10 mouse cellular contexts compared by ENCODE assay signal in the genomic region with DNA sequence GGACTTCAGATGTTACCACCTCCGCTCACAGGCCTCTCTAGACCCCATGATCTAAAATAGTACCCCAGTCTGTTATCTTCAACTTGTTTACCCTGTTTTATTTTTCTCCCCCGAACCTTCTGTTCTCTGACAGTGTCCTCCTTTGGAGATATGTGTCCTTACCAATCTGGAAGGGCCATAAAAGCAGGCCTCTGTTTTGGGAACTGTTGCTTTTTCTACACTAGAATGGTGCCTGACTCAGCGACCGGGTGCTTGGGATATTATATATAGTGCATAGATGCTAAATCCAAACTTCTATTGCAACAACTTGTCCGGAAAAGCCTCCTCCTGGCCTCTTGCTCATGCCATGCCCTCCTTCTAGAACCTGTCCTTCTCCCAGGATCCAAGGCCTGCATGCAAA. TPM values are rescaled to one million over a fixed set of nuclear protein-coding genes. Genes with fewer than 3 reads are reported as not detected.
DNase-seq lines count a peak whose midpoint lies in the region; ATAC-seq and TF ChIP-seq lines count a peak whose summit lies in the region.
"Had no signal": no experiment of that assay in that cellular context is flagged by ENCODE, and none has a peak within 500 bp of the region (broad histone marks: within the 10 kb centered on the region; RNA-seq: fewer than 3 reads in every experiment).

No protein-coding gene starts in this region.

- no peak overlapping the region for H3K27ac ChIP-seq in heart, postnatal 0 days (ENCODE audit: low read depth)
- peak overlapping the region; percentile 53 for H3K27ac ChIP-seq in midbrain, embryonic 10.5 days (replicated peaks)
- no peak overlapping the region for H3K27ac ChIP-seq in midbrain, embryonic 16.5 days (ENCODE audit: low read length)
- no peak overlapping the region for H3K27ac ChIP-seq in intestine, embryonic 16.5 days (ENCODE audit: low read length)
- H3K27ac ChIP-seq in olfactory bulb, adult 2 months (ENCODE audit: insufficient read depth, low read depth, low read length): peak overlapping the region; percentile 95
- H3K27ac ChIP-seq in thymus, adult 2 months (ENCODE audit: control insufficient read depth, insufficient read depth, low read length): no peak overlapping the region

- TF ChIP-seq POLR2A in olfactory bulb, adult 2 months (IDR thresholded peaks at IDR 0.05; ENCODE audit: insufficient read depth, low read depth, low read length): no peak
- no peak for TF ChIP-seq POLR2A in thymus, adult 2 months (IDR thresholded peaks at IDR 0.05; ENCODE audit: control insufficient read depth, extremely low read depth, insufficient read depth, low read length, poor library complexity)

- peaks cover 85% of the 10 kb centered on the region for H3K4me1 ChIP-seq in heart, postnatal 0 days (ENCODE audit: control insufficient read depth, insufficient read depth)
- peaks cover 90% of the 10 kb centered on the region for H3K4me1 ChIP-seq in midbrain, embryonic 10.5 days
- peaks cover 3% of the 10 kb centered on the region; the same call in 1 of the 2 replicates for H3K4me1 ChIP-seq in midbrain, embryonic 16.5 days (ENCODE audit: control insufficient read depth, insufficient read depth, low read length)
- H3K4me1 ChIP-seq in intestine, embryonic 16.5 days (ENCODE audit: control insufficient read depth, insufficient read depth, low read length): peaks cover 69% of the 10 kb centered on the region
- H3K4me1 ChIP-seq in olfactory bulb, adult 2 months (ENCODE audit: control insufficient read depth, insufficient read depth, low read length): peaks cover 72% of the 10 kb centered on the region
- no peaks in the 10 kb centered on the region for H3K4me1 ChIP-seq in thymus, adult 2 months (replicated peaks; ENCODE audit: control insufficient read depth, insufficient read depth, low read length)

- TF ChIP-seq CTCF in heart, postnatal 0 days (IDR thresholded peaks at IDR 0.05; ENCODE audit: low read depth): no peak
- TF ChIP-seq CTCF in olfactory bulb, adult 2 months (IDR thresholded peaks at IDR 0.05; ENCODE audit: insufficient read depth, low read depth, low read length): no peak
- no peak for TF ChIP-seq CTCF in thymus, adult 2 months (IDR thresholded peaks at IDR 0.05; ENCODE audit: borderline replicate concordance, control insufficient read depth, extremely low read depth, insufficient read depth, low read length, poor library complexity)

- H3K9ac ChIP-seq in heart, postnatal 0 days (replicated peaks; ENCODE audit: low read depth, low read length): no peak overlapping the region
- no peak overlapping the region for H3K9ac ChIP-seq in midbrain, embryonic 16.5 days (ENCODE audit: low read depth, low read length)
- H3K9ac ChIP-seq in intestine, embryonic 16.5 days (ENCODE audit: low read depth, low read length): 0 out of 2 replicates have a peak overlapping the region, but pooled peaks have one; percentile 41

- H3K36me3 ChIP-seq in heart, postnatal 0 days (replicated peaks; ENCODE audit: control insufficient read depth, insufficient read depth, low read length): peaks cover 13% of the 10 kb centered on the region; the same call in 1 of the 2 replicates
- peaks cover 78% of the 10 kb centered on the region for H3K36me3 ChIP-seq in midbrain, embryonic 10.5 days
- H3K36me3 ChIP-seq in midbrain, embryonic 16.5 days (ENCODE audit: control insufficient read depth, insufficient read depth, low read length): no peaks in the 10 kb centered on the region
- no peaks in the 10 kb centered on the region for H3K36me3 ChIP-seq in intestine, embryonic 16.5 days (ENCODE audit: control insufficient read depth, insufficient read depth, low read length)
- H3K36me3 ChIP-seq in thymus, adult 2 months (ENCODE audit: control insufficient read depth, insufficient read depth, low read length): no peaks in the 10 kb centered on the region

- H3K4me3 ChIP-seq in heart, postnatal 0 days (ENCODE audit: low read depth, low read length): no peak overlapping the region
- peak overlapping the region; percentile 77 for H3K4me3 ChIP-seq in midbrain, embryonic 10.5 days
- H3K4me3 ChIP-seq in midbrain, embryonic 16.5 days (ENCODE audit: low read depth, low read length): no peak overlapping the region
- H3K4me3 ChIP-seq in intestine, embryonic 16.5 days (ENCODE audit: low read length): 0 out of 2 replicates have a peak overlapping the region, but pooled peaks have one; percentile 74
- H3K4me3 ChIP-seq in olfactory bulb, adult 2 months (ENCODE audit: insufficient read depth, low read depth, low read length): peak overlapping the region; percentile 23
- H3K4me3 ChIP-seq in thymus, adult 2 months (ENCODE audit: control insufficient read depth, insufficient read depth, low read length): no peak overlapping the region
- H3K4me3 ChIP-seq: erythroblast, embryonic 14.5 days had no signal

- ATAC-seq in heart, postnatal 0 days (ENCODE audit: insufficient read depth, low read depth): no peak
- no peak for ATAC-seq in midbrain, embryonic 16.5 days
- ATAC-seq in intestine, embryonic 16.5 days: no peak

- no peak for TF ChIP-seq EP300 in heart, postnatal 0 days (IDR thresholded peaks at IDR 0.05; ENCODE audit: low read depth)

- H3K4me2 ChIP-seq in heart, postnatal 0 days (ENCODE audit: low read depth, low read length): peak overlapping the region; percentile 69
- H3K4me2 ChIP-seq in midbrain, embryonic 16.5 days (ENCODE audit: low read length): no peak overlapping the region
- peak overlapping the region; percentile 87 for H3K4me2 ChIP-seq in intestine, embryonic 16.5 days (ENCODE audit: low read depth, low read length)

- WGBS in heart, postnatal 0 days: 64% methylated on average over 5 of the region's 5 CpGs
- 89% methylated on average over 5 of the region's 5 CpGs for WGBS in midbrain, embryonic 10.5 days
- WGBS in midbrain, embryonic 16.5 days: 86% methylated on average over 5 of the region's 5 CpGs
- WGBS in intestine, embryonic 16.5 days: 71% methylated on average over 5 of the region's 5 CpGs
- WGBS in olfactory bulb, adult 2 months: 50% methylated on average over 5 of the region's 5 CpGs
- 91% methylated on average over 5 of the region's 5 CpGs for WGBS in thymus, adult 2 months

- no peak for DNase-seq in heart, postnatal 0 days (ENCODE audit: low spot score)
- no peak for DNase-seq in heart, postnatal 10 days
- DNase-seq in midbrain, embryonic 10.5 days (ENCODE audit: low spot score): no peak
- DNase-seq in cerebellum, adult 11-12 months: no peak
- DNase-seq in thymus, adult 2 months: no peak
- DNase-seq: lung, adult 2 months had no signal

- H3K9me3 ChIP-seq in heart, postnatal 0 days (replicated peaks; ENCODE audit: control insufficient read depth, low read length): no peaks in the 10 kb centered on the region
- no peaks in the 10 kb centered on the region for H3K9me3 ChIP-seq in midbrain, embryonic 10.5 days (replicated peaks)
- no peaks in the 10 kb centered on the region for H3K9me3 ChIP-seq in midbrain, embryonic 16.5 days (replicated peaks; ENCODE audit: control insufficient read depth, low read length, poor library complexity, severe bottlenecking)
- H3K9me3 ChIP-seq in intestine, embryonic 16.5 days (ENCODE audit: control insufficient read depth, low read length): no peaks in the 10 kb centered on the region

- H3K27me3 ChIP-seq in heart, postnatal 0 days (ENCODE audit: control insufficient read depth, insufficient read depth, low read length): no peaks in the 10 kb centered on the region
- 0 out of 2 replicates have a peak, but pooled peaks cover 2% of the 10 kb centered on the region for H3K27me3 ChIP-seq in midbrain, embryonic 10.5 days (ENCODE audit: low read depth, poor library complexity, severe bottlenecking)
- H3K27me3 ChIP-seq in midbrain, embryonic 16.5 days (ENCODE audit: control insufficient read depth, insufficient read depth, low read depth, low read length): no peaks in the 10 kb centered on the region; the same call in 1 of the 2 replicates
- no peaks in the 10 kb centered on the region for H3K27me3 ChIP-seq in intestine, embryonic 16.5 days (replicated peaks; ENCODE audit: control insufficient read depth, insufficient read depth, low read length)
- no peaks in the 10 kb centered on the region for H3K27me3 ChIP-seq in thymus, adult 2 months (ENCODE audit: control insufficient read depth, insufficient read depth, low read length)

- intact Hi-C loops in heart, postnatal 10 days (cut with DNase I): no loop called here

RNA-seq across cellular contexts. Expression of a gene that starts 7.7 kb away (rescaled TPM):
- 28.4 and 42.3 TPM in 2 replicates for total RNA-seq in heart, postnatal 0 days (2014; rRNA removed; ENCODE audit: low replicate concordance)
- 2.6 and 2.8 TPM in 2 replicates for polyA plus RNA-seq in heart, postnatal 0 days (2015; fragmentation: Nextera tagmentation; extraction: Ambion mirVana)
- 10 to 100 TPM; 32.9 to 41.2 TPM for total RNA-seq in heart, postnatal 10 days (2021)
- polyA plus RNA-seq in midbrain, embryonic 10.5 days (2016; fragmentation: Nextera tagmentation; extraction: Ambion mirVana): 6.4 and 7.1 TPM in 2 replicates
- polyA plus RNA-seq in midbrain, embryonic 16.5 days (2015; fragmentation: Nextera tagmentation; extraction: Ambion mirVana): 13.8 and 17.6 TPM in 2 replicates
- 4.1 and 4.6 TPM in 2 replicates for polyA plus RNA-seq in intestine, embryonic 16.5 days (2015; fragmentation: Nextera tagmentation; extraction: Ambion mirVana)
- not detected in 2 replicates for polyA plus RNA-seq in olfactory bulb, adult 2 months (2012; ENCODE audit: insufficient read depth, insufficient read length, low replicate concordance, missing spikeins)
- polyA plus RNA-seq in thymus, adult 2 months (2012; rRNA removed): 8.1 and 11.1 TPM in 2 replicates

RNA-seq across cellular contexts. Expression of a gene that starts 50.2 kb away (rescaled TPM):
- total RNA-seq in heart, postnatal 0 days (2014; rRNA removed; ENCODE audit: low replicate concordance): 1.0 and 4.5 TPM in 2 replicates
- polyA plus RNA-seq in heart, postnatal 0 days (2015; fragmentation: Nextera tagmentation; extraction: Ambion mirVana): 3.5 and 3.9 TPM in 2 replicates
- 1 to 10 TPM; 3.7 to 3.9 TPM for total RNA-seq in heart, postnatal 10 days (2021)
- 1.8 and 2.4 TPM in 2 replicates for polyA plus RNA-seq in midbrain, embryonic 10.5 days (2016; fragmentation: Nextera tagmentation; extraction: Ambion mirVana)
- polyA plus RNA-seq in midbrain, embryonic 16.5 days (2015; fragmentation: Nextera tagmentation; extraction: Ambion mirVana): 2.8 and 3.0 TPM in 2 replicates
- 9.0 and 9.8 TPM in 2 replicates for polyA plus RNA-seq in intestine, embryonic 16.5 days (2015; fragmentation: Nextera tagmentation; extraction: Ambion mirVana)
- polyA plus RNA-seq in olfactory bulb, adult 2 months (2012; ENCODE audit: insufficient read depth, insufficient read length, low replicate concordance, missing spikeins): not detected in 2 replicates
- polyA plus RNA-seq in thymus, adult 2 months (2012; rRNA removed): 27.1 and 36.0 TPM in 2 replicates

Comparison
In these comparisons a context has a peak if more than half of its experiments do, and no peak if none do; other contexts are left out.
1. H3K27ac ChIP-seq: peak in midbrain, embryonic 10.5 days (single experiment) and olfactory bulb, adult 2 months (single experiment); none in heart, postnatal 0 days (single experiment), midbrain, embryonic 16.5 days (single experiment), intestine, embryonic 16.5 days (single experiment) and thymus, adult 2 months (single experiment).
2. H3K4me3 ChIP-seq: peak in midbrain, embryonic 10.5 days (single experiment), intestine, embryonic 16.5 days (single experiment) and olfactory bulb, adult 2 months (single experiment); none in heart, postnatal 0 days (single experiment), midbrain, embryonic 16.5 days (single experiment) and thymus, adult 2 months (single experiment).